Mouse (Mus musculus): ENCODE measurements around the gene Twsg1.

DNA sequence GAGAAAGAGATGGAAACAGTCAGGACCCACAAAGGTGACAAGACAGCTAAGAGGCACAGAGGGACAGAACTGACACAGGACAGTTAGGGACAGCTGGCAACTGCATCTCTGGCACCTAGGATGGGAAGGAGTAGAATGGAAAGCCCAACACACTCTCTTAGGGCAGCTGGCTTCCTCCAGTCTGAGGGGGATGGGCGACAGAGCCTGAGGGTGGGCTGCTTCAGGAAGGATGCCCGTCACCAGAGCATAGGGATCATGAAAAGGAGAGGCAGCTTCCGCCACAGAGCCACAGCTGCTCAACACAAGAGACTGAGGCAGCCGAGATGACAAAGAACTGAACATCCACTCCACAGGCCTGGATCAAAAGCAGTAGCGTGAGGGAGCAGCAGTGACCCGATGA is 19.5 kb downstream of the Twsg1 start:
- no peak for TF ChIP-seq CTCF (IDR thresholded peaks at IDR 0.05; ENCODE audit: extremely low read depth, insufficient read length, insufficient replicate concordance, low read depth, low read length)
- TF ChIP-seq POLR2A (IDR thresholded peaks at IDR 0.05; ENCODE audit: low read depth, low read length), result no peak
